Mouse (Mus musculus) urinary bladder, postnatal 25 days (tissue): ENCODE measurements around the gene Pold3.

Source experiments
- DNase-seq: peaks from one replicate; pipeline ENCODE4 v3.0.0; 2022; ENCODE audit warnings: low spot score

Pold3 gene

DNA sequence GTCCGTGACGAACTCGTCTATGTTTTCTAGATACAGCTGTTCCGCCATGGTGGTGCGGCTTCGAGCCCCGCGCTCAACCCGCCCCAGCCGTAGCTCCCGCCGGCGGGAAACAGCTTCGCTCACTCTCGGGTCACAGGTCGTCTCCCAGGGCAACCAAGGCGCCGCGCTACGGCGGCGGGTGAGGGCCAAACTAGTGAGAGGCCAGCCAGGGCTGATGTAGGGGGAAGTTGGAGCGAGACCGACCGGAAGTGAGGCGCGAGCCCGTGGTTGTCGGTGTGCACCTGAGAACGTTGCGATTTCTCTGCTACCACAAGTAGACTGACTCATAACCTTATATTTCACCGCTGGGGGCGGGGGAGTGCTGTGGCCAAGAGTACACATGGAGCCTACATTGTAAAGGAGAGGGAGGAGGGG is at the start of gene Pold3:
Gene Pold3, minus strand, starts transcription at position 190 of the 414 bp plus-strand sequence.
- DNase-seq: peak; percentile 100

DNA sequence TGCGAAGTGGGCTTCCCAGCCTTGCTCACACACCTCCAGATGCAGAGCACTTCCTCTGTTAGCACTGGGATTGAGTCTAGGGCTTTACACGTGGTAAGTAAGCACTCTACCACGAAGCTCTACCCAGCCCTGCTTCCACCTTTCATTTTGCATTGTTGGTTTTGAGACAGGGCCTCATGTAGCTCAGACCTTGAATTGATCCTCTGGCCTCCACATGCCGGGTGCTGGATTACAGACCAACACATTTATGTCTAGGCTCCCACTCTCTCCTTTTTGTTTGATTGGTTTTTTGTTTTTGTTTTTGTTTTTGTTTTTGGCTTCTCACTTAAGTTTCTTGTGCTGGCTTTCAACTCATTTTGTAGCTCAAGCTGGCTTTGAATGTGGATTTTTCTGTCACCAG is 49.4 kb upstream of the Pold3 start:
- DNase-seq: no peak

DNA sequence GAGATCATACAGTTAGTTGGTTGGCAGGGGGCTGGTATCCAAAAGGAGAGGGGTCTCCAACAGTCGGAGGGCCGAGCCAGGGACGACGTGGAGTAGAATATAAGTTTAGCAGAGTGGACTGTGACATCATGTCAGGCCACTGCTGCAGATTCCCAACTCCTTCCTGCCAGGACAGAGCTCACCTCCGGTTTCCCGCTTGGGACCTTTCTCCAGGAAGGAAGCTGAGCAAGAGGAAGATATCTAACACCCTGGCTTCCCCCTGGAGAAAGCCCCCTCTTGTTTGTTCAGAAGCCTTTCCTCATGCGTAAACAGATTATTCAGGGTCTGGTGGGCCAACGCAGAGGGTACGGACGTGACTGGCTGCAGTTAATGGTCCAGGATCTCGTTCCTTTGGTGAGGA is 47.3 kb upstream of the Pold3 start:
- no peak for DNase-seq

DNA sequence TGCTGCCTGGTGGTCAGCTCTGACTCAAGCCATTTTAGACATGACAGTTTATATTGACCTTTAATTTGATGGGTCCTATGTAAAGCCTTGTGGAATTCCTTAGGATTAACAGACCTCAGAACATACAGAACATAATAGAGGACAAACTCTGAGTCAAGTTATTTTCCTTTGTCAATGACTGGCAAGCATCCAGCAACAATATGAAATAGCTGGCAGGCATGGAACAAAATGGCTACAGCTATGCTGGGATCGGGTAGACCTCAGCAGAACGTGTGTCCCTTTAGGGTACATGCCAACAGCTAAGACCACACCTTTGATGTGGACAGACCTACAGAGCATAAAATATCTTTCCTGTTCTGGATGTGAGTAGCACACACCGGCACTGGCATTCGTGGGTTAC is 42.1 kb upstream of the Pold3 start:
- no peak for DNase-seq

DNA sequence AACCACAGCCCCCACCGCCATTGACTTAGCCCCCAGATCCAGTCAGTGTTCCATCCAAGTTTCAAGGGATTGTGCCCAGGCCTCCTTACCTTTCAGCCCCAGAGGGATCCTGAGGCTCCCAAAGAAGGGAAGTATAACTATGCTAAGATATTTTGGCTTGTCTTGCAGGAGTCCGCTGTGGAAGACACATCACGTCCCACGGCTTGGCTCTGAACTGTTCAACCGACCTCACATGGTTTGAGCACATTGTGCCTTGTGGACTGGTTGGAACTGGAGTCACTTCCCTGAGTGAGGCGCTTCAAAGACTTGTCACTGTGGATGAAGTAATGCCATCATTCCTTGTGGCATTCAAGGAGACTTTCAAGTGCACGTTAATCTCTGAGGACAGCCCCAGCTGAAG is 38.6 kb upstream of the Pold3 start:
- no peak for DNase-seq

DNA sequence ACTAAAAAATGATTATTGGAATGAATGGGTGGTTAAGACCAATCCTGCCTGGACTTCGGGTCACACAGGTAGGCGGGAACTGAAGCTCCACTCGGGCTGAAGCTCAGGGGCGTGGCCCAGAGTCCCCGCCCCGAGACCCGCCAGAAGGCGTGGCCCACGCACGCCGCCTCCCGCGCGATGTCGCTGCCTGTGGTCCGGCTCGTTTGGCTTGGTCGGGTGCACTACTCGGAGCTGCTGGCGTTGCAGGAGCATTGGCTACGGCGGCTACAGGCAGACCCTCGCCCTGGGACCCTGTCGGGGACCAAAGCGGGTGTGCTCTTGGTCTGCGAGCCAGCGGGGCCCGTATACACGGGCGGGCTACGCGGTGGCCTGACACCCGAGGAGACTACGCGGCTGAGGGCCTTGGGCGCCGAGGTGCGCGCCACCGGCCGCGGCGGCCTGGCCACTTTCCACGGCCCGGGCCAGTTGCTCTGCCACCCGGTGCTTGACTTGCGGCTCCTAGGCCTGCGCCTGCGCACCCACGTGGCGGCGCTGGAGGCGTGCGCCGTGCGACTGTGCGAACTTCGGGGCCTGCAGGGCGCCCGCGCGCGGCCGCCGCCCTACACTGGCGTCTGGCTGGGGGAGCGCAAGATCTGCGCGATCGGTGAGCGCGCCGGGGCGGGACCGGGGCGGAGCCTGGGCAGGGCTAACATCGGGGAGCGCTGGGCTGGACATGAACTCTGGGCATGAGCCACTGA is 37.9 kb upstream of the Pold3 start, which contains the start of gene Lipt2:
Gene Lipt2, plus strand, starts transcription at position 173 of the 737 bp plus-strand sequence.
- DNase-seq: peak; percentile 90

DNA sequence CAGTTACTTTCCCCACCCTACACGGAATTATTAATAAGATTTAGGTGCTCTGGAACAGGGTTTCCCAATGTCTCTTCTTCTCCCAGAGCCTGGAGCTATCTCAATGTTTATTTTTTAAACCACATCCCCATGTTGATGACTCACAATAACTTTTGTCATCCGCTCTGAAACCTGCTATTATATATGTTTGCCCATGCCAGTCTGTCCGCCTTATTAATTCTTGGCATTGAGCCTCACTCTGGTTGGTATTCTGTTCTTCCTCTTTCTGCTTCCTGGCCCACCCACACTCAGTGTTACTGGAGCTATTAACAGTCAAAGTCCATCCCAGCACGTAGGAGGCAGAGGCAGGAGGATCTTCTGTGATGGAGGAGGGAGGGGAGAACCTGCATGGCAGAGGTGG is 36.3 kb upstream of the Pold3 start:
- DNase-seq: no peak

DNA sequence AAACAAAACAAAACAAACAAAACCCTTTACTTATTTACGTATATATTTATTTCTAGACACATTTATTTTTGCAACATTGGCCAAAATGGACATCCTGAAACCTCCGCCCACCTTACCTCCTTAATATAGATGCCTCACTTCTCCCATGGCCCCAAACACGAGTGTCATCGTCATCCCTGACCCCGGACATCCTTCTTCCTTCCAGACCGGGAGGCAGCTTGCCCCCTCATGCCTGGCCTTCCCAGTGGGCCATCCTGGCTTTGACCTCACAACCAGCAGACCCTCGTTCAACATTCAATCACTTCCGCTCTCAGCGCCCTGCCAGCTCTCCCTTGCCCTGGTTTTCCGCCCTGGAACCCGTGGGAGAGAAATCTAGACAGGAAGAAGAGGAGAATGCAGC is 29.3 kb upstream of the Pold3 start:
- DNase-seq: no peak

DNA sequence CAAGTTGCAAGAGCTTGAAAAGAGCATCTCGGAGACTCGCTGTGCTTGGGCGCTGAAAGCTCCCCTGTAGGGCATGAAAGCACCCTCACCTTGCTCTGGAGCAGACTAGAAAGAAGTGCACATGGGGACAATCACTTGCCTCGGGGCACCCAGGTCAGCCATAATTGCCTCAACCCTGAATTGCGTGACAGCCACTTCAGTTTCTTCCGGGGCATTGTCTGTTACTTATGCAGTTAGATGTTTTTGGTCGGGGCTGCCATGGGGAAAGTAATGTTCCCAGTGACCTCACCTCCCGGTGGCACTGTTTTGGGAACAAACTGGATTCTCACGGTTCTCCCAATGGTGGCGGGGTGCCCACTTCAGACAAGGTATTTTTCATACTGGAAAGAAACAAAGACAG is 28.7 kb upstream of the Pold3 start:
- no peak for DNase-seq

DNA sequence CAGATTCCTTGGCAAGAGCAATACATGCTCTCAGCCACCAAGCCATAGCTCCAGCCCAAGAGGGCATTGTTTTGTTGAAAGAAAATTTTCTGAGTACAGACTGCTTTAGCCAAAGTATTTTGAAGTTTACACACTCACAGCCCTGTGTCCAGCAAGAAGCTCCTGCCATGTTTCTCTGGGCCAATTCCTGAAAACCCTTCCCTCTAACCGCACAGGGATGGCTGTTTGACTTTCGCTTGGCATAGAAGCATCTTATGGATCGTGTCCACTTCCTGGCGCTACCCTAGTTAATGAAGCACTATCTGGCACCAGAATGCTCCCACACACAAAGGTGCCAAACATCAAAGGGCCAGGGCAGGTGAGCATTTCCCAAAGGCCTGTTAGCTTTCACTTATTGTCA is 27.2 kb upstream of the Pold3 start:
- no peak for DNase-seq

DNA sequence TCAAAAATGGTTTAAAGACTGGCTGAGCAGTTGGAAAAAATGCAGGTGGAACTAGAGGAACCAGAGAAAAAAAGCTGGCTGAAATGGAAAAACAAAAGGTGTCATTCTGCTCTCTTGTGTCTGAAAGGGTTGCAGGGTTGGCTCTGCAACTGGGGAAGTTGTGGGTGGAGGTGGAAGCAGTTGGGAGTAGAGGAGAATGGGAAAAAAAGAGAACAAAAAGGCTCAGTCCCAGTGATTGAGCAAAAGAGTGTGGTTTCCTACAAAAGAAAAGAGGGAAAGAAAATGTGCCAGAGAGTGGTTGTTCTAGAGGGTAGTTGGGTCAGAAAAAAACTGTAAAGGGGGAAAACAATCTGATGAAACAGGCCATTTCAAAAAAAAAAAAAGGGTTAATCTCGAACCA is 19.2 kb upstream of the Pold3 start:
- DNase-seq: no peak

DNA sequence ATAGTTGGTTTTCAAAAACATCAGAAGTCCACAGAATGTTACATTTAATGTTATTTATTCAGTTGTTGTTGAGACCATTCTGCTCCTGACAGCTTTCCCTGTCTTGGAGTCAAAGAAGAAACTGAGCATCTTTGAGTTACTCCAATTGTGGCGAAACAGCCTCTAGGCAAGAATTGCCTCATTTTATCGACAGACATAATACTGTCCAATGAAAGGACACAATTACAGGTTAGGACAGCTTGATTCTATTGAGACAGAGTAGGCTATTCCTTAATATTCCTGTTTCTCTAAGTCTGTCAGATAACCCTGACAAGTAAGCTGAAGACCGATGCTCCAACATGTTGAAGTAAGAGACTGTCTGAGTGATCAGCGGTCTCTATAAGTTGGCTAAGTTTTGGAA is 16.7 kb upstream of the Pold3 start:
- DNase-seq: no peak

DNA sequence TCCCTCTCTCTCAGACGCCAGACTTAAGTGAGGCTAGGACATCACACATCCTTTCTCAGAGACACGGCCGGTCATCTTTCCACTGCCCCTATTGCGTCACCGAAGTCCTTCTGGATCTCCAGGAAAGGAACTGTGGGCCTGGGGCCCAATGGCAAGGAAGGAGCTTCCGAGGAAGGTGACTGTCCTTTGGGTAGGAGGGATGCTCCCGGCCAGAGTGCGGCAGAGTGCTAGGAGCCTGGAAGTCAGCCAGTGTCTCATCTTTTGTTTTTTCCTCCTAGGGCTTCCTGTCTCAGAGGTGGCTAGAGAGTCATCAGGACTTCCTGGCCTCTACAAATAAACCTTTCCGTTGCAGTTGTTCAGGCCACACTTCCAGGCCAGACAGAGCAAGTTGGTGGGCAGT is 15.7 kb upstream of the Pold3 start:
- DNase-seq: no peak

DNA sequence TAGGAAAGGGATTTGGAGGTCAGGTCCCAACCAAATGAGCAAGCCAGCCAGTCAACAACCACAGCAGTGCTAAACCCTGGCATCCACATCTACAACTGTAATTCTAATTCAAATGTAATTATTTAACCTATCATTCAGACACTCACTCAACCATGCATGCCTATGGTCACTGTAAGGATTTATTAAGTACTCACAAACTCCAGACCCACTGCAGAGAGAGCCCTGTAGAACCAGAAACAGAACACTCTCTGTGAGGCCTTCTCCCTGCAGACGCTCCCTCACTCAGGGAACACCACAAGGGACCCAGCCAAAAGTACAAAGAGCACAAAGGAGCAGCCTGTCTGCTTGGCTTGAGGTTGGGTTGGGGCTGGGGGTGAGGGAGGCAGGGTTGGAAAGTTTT is 11.0 kb upstream of the Pold3 start:
- DNase-seq: no peak

DNA sequence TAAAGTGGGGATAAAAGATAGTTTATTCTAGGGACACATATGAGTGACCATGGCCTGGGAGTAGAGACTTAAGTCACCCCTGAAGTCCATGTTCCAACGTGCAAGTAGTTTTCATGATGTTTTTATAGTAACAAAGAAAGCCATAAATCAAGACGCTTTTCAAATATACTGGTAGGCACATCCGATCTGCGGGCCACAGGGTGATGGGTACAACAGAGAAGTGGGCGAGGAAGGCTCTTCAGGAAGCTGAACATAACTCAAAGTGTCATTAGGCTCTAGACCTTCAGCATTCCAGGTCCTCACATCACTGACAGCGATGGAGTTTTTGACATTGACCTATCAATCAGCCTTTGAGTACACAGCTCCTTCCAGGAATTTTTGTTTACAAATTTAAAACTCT is 9.2 kb upstream of the Pold3 start:
- no peak for DNase-seq

DNA sequence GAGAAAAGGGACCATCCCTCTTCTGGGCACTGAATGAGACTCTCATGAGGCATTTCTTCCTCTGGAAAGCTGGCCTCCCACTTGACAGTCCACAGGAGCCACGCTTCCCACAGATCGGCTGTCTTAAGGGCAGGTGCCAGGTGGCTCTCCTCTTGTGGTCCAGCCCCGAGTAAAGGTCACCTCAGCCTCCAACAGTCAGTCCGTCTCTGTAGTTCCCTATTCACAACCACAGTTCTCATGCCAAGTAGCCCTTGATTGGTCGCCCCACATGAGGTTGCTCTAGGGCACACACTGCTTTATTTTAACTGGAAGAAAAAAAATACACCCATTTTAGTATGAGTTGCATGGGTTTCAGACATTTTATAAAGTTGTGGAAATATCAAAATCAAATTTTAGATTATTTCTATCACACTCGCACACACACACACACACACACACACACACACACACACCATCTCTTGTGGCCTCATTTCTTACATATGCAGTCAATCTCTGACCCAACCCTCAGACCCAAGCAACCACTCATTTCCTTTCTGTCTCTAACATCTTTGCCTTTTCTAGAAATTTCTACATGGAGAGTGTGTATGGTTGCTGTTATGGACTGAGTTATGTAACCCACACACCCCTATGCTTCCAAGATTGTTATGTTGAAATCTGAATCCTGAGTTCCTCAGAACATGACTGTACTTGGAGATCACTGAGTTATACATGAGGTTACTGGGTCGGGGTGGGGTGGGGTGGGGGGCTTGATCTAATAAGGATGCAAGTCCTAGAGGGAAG is 7.1 kb upstream of the Pold3 start:
- DNase-seq: no peak

DNA sequence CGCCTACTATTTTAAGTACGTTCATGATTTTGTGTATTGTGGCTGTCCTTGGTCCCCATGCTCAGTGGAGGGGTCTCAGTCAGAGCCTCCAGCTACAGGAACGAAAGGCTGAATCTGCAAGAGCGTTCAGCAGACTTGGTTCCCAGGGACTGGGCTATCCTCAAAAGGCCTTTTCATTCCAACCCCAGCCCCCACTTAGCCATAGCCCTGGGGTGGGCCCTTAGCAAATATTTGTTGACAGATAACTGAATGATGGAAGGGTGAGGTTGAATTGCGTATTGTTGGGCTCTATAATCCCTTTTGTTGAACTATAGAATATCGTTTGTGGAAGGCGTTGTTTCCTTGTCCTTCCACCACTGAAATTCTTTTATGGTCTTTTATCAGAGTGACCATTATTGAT is 5.1 kb upstream of the Pold3 start:
- DNase-seq: no peak

DNA sequence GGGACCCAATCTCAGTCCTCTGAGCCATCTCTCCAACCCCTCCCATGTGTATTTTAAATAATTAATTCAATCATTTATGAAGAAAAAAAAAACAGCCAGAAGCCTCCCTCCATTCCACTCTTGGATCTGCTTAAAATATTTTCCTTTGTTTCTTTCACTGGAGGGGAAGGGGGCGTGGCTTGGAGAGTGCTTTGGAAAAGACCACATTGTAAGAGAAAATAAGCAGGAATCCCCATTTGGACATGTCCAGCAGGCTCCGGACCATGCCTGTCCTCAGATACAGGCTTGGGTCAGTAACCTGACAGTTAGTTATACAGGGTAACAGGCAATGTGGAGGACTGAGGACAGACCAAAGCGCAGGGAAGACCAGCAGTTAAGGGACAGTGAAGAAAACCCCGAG is 3.8 kb upstream of the Pold3 start:
- DNase-seq: no peak

DNA sequence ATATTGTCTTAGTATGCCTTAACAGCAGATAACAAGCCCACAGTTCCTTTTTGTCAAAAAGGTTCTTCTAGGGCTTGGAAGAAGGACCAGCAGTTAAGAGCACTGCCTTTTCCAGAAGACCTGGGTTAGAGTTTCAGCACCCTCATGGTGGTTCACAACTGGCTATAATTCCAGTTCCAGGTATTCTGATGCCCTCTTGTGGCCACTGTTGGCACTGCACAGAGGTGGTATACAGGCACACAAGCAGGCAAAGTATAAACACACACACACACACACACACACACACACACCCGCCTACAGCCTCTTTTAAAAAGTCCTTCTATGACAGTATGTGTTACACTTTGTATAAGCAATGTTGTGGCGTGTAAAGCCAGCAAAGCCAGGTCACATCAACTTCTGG is 2.8 kb upstream of the Pold3 start:
- DNase-seq: no peak

DNA sequence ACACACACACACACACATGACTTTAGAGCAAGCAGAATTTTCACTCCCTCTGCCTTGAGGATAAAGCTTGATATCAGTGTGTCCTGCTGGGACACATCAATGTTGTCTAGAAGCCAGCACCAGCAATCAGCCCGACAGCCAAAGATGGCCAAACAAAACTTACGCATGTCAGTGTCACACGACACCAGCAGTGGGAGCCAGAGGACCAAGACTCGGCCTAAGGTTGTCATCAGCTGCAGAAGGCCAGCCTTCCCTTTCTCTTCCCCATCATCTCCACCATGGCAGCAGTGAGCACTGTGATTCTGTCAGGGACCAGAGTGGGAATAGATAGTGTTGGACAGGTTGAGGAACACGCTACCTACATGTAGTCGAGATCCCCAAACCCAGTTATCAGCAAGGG is 2.1 kb upstream of the Pold3 start:
- no peak for DNase-seq

DNA sequence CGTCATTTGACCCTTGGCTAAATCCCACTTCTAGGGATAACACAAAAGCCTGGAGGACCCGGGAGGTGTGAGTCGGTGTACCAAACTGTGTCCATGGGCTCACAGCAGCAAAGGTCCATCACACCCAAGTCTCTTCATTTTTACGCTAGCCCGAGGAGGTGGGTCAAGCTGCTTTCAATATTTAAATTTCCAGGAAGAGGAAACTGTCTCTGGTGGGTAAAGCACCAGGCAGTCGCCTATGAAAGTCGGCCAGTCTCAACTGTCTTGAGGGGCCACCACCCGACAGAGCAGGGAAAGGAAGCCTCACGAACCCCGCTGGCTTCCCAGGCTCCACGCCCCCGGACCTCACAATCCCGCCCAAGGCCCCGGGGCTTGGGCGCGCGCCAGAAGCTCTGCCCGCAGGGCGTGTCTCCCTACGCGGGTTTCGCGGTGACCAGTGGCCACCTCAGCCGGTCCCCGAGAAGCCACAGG is 539 bp downstream of the Pold3 start:
- no peak for DNase-seq

DNA sequence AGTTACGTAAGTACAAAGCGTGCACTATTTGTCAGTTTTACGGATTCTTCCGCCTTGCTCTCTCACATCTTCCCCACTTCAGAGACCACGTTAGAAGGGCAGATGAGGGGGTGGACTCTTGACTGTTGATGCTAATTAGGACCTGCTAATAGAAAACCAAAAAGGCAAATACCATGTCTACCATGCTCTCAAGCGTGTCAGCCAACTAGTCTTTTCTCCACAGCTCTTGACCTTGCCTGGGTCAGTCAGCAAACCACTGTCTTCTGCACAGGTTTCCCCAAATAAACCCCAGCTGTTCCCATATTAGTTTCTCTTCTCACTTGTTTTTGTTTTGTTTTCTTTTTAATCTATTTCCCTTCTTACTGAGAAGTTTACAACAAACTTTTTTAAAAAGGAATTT is 7.1 kb downstream of the Pold3 start:
- DNase-seq: no peak

DNA sequence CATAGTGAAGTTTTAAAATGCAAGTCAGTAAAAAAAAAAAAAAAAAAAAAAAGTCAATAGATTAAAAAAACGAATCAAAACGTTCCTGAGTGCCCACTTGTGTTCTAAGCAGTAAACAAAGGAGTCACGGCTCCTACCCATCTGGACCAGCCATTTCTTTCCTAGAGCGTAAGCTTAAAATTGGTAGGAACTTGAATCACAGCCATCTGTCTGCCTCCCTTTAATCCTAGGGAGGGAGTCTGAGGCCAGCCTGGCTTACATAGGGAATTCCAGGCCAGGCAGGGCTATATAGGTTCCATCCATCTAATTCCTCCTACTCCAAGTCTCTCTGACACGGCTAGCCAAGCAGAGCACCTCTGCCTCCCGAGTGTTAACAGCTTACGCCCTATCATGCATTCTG is 7.5 kb downstream of the Pold3 start:
- DNase-seq: no peak

DNA sequence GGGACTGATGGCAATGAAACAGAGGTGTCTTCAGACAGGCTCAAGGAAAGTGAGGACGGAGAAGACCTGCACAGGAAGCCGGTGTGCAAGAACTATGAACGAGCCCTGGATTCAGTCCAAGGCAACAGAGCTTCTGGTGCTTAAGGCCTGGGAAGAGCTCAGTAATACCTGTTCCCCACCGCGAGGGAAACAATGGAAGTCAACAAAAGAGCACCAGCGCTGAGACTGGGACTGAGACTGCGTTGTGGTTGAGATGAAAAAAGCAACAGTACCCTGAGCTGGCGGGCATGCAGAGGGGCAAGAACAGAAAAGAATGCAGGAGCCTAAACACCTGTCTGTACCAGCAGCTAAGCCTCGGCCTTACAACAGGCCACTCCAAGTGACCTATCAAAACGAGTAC is 9.9 kb downstream of the Pold3 start:
- no peak for DNase-seq
